Mouse (Mus musculus) c-Kit-positive CD71-positive TER-119-positive erythroid progenitor cells, embryonic 14.5 days (primary cell): ENCODE measurements around the gene Cd80.
"Not testable (repeated sequence)": the region's sequence is repeated elsewhere in the genome, so short reads cannot be mapped to it uniquely, and the experiment has no call there.

Experiments used
- DNase-seq: peaks from one replicate; pipeline ENCODE4 v3.0.0-alpha.2; 2013; ENCODE audit warnings: low spot score

Gene Cd80

DNA sequence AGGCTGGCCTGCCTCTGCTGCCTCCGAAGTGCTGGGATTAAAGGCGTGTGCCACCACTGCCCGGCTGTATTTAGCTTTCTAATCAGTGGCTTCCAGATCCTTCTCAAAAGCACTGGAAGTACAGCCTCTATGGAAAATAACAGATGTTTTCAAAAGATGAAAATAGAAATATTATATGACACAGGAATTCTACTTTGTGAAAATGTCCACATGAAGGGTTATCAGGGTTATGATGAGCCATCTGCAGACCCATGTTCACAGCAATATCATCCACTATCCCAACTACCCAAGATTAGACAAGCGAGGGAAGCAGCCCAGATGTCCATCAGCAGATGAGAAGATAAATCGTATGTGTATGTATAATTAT is 17.1 kb downstream of the Cd80 start:
- no peak for DNase-seq

DNA sequence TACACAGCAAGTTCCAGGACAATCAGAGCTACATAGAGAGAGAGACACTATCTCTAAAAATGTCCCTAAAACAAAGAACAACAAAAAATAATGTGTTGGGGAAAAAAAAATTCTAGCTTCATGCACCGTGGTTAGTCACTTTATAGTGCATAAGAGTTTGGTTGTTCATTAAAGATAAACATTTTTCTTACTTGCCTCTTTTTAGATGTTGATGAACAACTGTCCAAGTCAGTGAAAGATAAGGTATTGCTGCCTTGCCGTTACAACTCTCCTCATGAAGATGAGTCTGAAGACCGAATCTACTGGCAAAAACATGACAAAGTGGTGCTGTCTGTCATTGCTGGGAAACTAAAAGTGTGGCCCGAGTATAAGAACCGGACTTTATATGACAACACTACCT is 18.3 kb downstream of the Cd80 start:
- no peak for DNase-seq

DNA sequence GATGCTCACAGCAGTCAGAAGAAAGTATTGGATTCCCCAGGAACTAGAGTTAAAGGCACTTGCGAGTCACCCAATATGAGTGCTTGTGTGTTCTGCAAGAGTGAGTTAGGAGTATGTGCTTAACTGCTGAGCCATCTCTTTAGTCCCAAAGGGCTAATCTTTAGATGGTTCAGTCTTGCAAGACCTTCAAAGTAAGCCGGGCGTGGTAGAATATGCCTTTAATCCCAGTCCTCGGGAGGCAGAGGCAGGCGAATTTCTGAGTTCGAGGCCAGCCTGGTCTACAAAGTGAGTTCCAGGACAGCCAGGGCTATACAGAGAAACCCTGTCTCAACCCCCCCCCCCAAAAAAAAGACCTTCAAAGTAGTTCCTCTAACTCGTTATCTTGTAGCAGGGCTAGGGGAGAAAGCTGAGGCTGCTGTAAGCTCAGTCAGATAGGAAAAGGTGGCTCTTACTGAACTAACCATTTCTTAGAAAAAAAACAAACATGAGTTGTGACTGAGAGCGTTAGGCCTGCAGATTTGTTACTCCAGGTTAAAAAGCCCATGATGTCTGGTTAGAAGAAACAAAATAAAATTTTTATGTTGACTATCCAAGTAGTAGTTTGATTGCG is 19.4 kb downstream of the Cd80 start:
- no peak for DNase-seq

GRCm38 (mm10) chr16:38475681-38476311 is 20.4 kb downstream of the Cd80 start:
- no peak for DNase-seq

DNA sequence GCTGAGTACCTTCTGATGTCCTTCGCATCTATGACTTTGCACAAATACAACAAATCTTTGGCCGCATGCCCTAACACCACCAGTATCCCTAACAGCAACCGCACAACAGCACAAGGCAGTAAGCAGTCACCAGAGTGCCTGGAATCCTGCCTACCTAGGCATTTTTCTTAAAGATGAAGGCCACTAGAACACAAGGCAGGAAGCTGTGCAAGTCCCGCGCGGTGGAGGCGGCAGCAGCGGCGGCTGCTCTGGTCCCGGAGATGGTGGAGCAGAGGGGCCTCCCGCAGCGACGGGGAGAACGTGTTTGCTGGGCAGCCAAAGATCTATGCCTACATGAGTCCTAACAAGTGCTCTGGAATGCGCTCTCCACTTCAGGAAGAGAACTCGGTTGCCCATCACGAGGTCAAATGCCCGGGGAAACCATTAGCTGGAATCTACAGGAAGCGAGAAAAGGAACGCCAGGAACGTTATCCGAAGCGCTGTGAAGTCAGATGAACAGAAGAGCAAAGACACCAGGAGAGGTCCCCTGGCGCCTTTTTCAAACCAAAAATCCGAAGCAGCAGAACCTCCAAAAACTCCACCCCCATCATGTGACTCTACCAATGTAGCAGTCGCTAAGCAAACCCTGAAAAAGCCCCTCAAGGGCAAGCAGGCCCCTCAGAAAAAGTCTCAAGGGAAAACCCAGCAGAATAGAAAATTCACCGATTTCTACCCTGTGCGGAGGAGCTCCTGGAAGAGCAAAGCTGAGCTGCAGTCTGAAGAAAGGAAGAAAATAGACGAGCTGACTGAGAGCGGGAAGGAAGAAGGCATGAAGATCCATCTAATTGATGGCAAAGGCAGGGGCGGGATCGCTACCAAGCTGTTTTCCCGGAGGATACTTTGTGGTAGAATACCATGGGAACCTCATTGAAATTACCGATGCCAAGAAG is 21.2 kb downstream of the Cd80 start:
- peak; percentile 38 for DNase-seq

DNA sequence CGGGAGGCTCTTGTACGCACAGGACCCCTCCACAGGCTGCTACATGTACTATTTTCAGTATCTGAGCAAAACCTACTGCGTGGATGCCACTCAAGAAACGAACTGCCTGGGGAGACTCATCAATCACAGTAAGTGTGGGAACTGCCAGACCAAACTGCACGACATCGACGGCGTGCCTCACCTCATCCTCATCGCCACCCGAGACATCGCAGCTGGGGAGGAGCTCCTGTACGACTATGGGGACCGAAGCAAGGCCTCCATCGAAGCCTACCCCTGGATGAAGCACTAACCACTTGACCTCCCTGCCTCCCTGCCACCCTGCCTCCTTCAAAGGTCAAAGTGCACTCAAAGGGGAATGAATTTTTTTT is 21.9 kb downstream of the Cd80 start:
- not testable (repeated sequence) for DNase-seq

- no peak for DNase-seq
Observed at GRCm38 (mm10) chr16:38478296-38478695, 22.9 kb downstream of the Cd80 start.

GRCm38 (mm10) chr16:38481327-38481726 is 26.0 kb downstream of the Cd80 start:
- peak; percentile 63 for DNase-seq

GRCm38 (mm10) chr16:38482780-38483562 is 27.6 kb downstream of the Cd80 start:
- DNase-seq, result no peak

GRCm38 (mm10) chr16:38483582-38484309 is 28.4 kb downstream of the Cd80 start:
- DNase-seq, result no peak

GRCm38 (mm10) chr16:38492551-38492950 is 37.2 kb downstream of the Cd80 start:
- DNase-seq, result no peak

- DNase-seq, result no peak
Observed at GRCm38 (mm10) chr16:38493890-38494289, 38.5 kb downstream of the Cd80 start.

DNA sequence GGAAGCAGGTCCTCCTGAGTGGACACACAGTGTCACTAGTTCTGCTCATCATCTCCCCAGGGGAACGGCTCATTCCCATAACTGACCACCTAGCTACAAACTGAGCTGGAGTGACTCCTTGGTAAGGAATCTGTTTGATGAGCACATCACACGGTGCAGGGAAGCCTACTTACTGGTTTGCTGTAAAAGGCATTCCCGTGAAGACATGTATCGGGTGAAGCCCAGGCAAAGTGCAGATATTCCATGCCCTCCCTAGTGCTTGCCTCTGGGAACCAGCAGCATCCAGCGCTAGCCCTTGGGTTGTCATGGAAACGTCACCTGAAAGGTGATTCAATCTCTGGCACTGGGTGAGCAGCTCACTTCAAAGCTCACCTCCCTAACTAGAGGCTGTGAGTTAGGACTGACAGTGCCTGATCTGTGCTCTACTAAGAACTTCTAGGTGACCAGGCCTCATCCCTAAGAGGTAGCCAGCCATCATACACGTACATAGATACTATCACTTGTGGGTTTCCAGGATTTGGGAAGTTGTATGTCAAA is 41.3 kb downstream of the Cd80 start:
- DNase-seq, result no peak

- no peak for DNase-seq
Observed at GRCm38 (mm10) chr16:38502469-38502868, 47.1 kb downstream of the Cd80 start.

DNA sequence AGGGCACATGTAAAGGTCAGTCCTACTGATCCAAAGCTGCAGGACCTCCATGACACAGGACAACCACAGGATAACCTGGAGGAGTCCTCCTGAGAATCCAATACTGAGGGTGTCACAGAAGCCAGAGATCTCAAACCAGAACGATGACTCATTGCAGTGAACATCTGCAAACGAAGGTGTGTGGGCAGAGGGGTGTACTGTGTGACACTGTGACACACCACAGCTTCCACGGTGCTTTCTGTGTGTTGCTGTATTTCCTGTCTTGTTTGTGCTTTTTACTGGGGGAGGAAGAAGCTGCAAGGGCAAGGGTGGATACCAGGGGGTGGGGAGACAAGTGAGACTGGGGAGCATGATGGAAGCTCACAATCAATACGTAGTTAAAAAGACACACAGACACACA is 48.2 kb downstream of the Cd80 start:
- DNase-seq, result no peak

GRCm38 (mm10) chr16:38506041-38506634 is 50.8 kb downstream of the Cd80 start:
- DNase-seq, result peak; percentile 65

- no peak for DNase-seq
Observed at GRCm38 (mm10) chr16:38510846-38511245, 55.5 kb downstream of the Cd80 start.

DNA sequence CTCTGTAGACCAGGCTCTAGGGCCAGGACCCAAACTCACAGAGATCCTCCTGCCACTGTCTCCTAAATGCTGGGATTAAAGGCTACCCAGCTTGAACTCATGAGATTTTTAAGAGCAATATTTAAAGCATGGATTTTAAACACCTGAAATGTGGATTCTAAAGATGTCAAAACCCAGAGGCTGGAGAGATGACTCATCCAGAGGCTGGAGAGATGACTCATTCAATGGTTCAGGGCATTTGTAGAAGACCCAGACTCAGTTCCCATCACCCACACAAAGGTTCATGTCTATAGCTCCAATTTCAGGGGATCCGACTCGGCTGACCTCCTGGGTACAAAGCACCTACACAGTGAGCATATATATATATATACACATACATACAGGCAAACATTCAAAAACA is 63.8 kb downstream of the Cd80 start:
- DNase-seq, result no peak

DNA sequence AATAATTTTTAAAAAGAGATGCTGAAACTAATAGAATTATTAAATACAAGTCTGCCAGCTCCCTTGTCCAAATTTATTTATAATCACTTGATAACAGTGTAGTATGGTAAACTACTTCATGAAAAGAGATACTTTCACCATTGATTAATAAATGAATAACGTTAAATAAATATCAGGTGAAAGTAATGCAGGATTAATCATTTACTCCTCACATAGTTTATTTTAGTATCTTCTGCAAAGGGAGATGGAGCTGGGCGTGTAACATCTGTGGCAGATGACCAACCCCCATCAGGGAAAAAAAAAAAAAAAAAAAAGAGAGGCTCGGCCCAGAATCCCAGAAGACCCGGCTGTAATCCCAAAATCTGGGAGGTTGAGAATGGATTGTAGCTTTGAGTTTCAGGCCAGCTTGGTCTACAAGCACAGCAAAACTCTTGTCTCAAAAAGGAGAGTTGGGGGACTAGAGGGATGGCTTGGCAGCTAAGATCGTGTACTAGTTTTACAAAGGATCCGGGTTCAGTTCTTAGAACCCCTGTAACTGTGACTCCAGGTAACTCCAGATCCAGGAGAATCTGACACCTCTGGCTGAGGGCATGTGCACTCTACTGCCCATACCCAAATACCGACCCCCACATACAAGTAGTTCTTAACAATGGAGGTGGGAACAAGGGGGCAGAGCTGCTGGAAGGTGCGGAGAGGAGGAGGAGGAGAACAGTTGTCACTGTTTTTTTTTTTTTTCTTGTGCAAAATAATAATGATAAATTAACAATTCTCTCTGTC is 66.0 kb downstream of the Cd80 start:
- no peak for DNase-seq
